Mouse (Mus musculus) left cerebral cortex, adult 8-10 months (tissue): ENCODE data around the gene Uvrag. TPM values are rescaled to one million over a fixed set of nuclear protein-coding genes. Genes with fewer than 3 reads are reported as not detected.

ENCODE experiments used
- DNase-seq, 2 experiments: peaks; one replicate each; pipeline ENCODE4 v3.0.0; 2022; ENCODE audit warnings: low spot score in 2 of 2
- total RNA-seq, 4 experiments: library from RNA; stranded (reverse); gene quantifications; 2 replicates each; pipeline ENCODE4 v1.2.4; 2022

Uvrag gene
- total RNA-seq, 4 experiments from 2014 or later = 53.5 to 64.9 (median 54.4) TPM

- DNase-seq = no peak
Measured at GRCm38 (mm10) chr7:98856128-98856527, 284.8 kb downstream of the Uvrag start.

- no peak for DNase-seq
Measured at GRCm38 (mm10) chr7:98855388-98855787, 285.6 kb downstream of the Uvrag start.

- no peak for DNase-seq
Measured at GRCm38 (mm10) chr7:98853806-98854205, 287.1 kb downstream of the Uvrag start.

GRCm38 (mm10) chr7:98852950-98853650 is 287.8 kb downstream of the Uvrag start:
- no peak for DNase-seq

- no peak for DNase-seq
Measured at GRCm38 (mm10) chr7:98851220-98851619, 289.7 kb downstream of the Uvrag start.

- no peak for DNase-seq
Measured at GRCm38 (mm10) chr7:98850388-98850787, 290.6 kb downstream of the Uvrag start.

- DNase-seq = no peak
Measured at GRCm38 (mm10) chr7:98848899-98849640, 291.9 kb downstream of the Uvrag start.

GRCm38 (mm10) chr7:98843649-98844048 is 297.3 kb downstream of the Uvrag start:
- DNase-seq = no peak

- no peak for DNase-seq
Measured at GRCm38 (mm10) chr7:98842997-98843396, 297.9 kb downstream of the Uvrag start.

- no peak for DNase-seq
Measured at GRCm38 (mm10) chr7:98841802-98842201, 299.1 kb downstream of the Uvrag start.

- DNase-seq = no peak
Measured at GRCm38 (mm10) chr7:98840771-98841170, 300.2 kb downstream of the Uvrag start.

- no peak for DNase-seq
Measured at GRCm38 (mm10) chr7:98839312-98839711, 301.6 kb downstream of the Uvrag start.

GRCm38 (mm10) chr7:98838729-98839141 is 302.2 kb downstream of the Uvrag start:
- no peak for DNase-seq

GRCm38 (mm10) chr7:98837901-98838300 is 303.0 kb downstream of the Uvrag start:
- peak; percentile 53 to 61 for DNase-seq

GRCm38 (mm10) chr7:98836646-98837045 is 304.3 kb downstream of the Uvrag start:
- DNase-seq = no peak

GRCm38 (mm10) chr7:98835519-98836441 is 305.2 kb downstream of the Uvrag start:
- DNase-seq = no peak

Other genes with a start within 250 kb of the Uvrag start
- 10 to 100 TPM; 78.4 to 92.7 (median 82.3) TPM for gene Dgat2, start 41.6 kb upstream of the Uvrag start, total RNA-seq
- not detected for gene Mogat2, start 97.5 kb upstream of the Uvrag start, total RNA-seq
- gene Map6, start 126.3 kb upstream of the Uvrag start, total RNA-seq = 100 to 1,000 TPM; 123 to 146 (median 132) TPM
- gene Serpinh1, start 212.1 kb upstream of the Uvrag start, total RNA-seq = 10 to 100 TPM; 14.7 to 18.3 (median 16.6) TPM
- gene Gdpd5, start 240.3 kb upstream of the Uvrag start, total RNA-seq = 10 to 100 TPM; 38.3 to 48.7 (median 40.9) TPM